Mouse (Mus musculus): ENCODE results near the gene Wnt5a. TPM values are rescaled to one million over a fixed set of nuclear protein-coding genes. Genes with fewer than 3 reads are reported as not detected.

Gene Wnt5a
- polyA plus RNA-seq, 1 experiment from 2014 or later: 17.3 TPM

DNA sequence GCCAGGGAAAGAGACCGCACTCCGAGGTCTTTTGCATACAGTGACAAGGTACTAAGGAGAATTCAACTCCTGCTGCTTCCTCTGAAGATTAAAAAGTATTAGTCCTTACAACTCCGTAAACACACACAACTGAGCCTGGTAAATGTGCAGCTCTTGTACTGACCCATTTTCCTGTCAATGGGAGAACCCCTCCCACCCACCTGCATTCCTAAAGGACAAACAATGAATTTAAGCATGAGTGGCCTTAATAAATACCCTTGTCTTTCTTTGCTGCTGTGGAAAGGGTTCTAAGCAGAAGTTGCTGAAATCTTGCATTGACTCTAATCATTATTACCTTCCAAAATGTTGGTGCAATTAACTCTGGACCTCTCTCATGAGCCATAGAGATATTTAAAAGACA, 27.8 kb upstream of the Wnt5a start:
- 25% methylated on average over 3 of the region's 3 CpGs for WGBS
- DNase-seq (ENCODE audit: low spot score): peak; percentile 13
- H3K36me3 ChIP-seq (ENCODE audit: control insufficient read depth, insufficient read depth, low read length): no peaks in the 10 kb centered on the region

DNA sequence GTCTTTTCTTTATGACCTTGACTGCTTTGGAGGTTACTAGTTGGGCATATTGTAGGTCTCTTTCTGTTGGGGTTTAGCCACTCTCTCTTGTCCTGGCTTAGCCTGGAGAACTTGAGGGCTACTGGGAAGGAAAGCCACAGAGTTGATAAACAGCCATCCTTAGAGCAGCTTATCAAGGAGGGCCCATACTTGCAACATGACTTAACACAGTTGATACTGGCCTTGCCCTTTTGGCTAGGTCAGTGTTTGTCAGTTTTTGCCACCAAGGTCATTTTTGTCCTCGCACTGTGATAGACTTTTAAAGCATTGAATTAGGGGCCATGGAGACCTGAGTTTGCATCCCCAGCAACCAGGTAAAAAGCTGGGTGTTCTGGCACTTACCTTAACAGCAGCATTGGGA, 23.7 kb upstream of the Wnt5a start:
- DNase-seq (ENCODE audit: low spot score) (peak; percentile 17), ATAC-seq (replicated peaks; ENCODE audit: low FRiP score) (no peak)
- no peaks in the 10 kb centered on the region for H3K36me3 ChIP-seq (ENCODE audit: control insufficient read depth, insufficient read depth, low read length)
- H3K9me3 ChIP-seq (ENCODE audit: control insufficient read depth, low read length): no peaks in the 10 kb centered on the region
- no peak overlapping the region for H3K4me3 ChIP-seq (ENCODE audit: low read depth, low read length)
- H3K27ac ChIP-seq (ENCODE audit: low read depth, low read length): no peak overlapping the region
- 0 out of 2 replicates have a peak, but pooled peaks cover 2% of the 10 kb centered on the region for H3K4me1 ChIP-seq (replicated peaks; ENCODE audit: control insufficient read depth, insufficient read depth, low read length)
- no peak overlapping the region for H3K4me2 ChIP-seq (ENCODE audit: low read depth, low read length, severe bottlenecking)
- WGBS: 94% methylated on average over 1 of the region's 1 CpGs
- H3K27me3 ChIP-seq (ENCODE audit: control insufficient read depth, insufficient read depth, low read length): no peaks in the 10 kb centered on the region
- no peak overlapping the region for H3K9ac ChIP-seq (ENCODE audit: low read length)

More for the DNA sequence above, 27.8 kb upstream of the Wnt5a start:
- Histone ChIP-seq H3K9ac (ENCODE audit: low read length) (no peak overlapping the region), H3K9me3 (ENCODE audit: control insufficient read depth, low read length) (no peaks in the 10 kb centered on the region), H3K4me3 (ENCODE audit: low read depth, low read length) (no peak overlapping the region), H3K4me2 (ENCODE audit: low read depth, low read length, severe bottlenecking) (no peak overlapping the region), H3K27ac (ENCODE audit: low read depth, low read length) (no peak overlapping the region), H3K27me3 (ENCODE audit: control insufficient read depth, insufficient read depth, low read length) (no peaks in the 10 kb centered on the region), H3K4me1 (replicated peaks; ENCODE audit: control insufficient read depth, insufficient read depth, low read length) (peaks cover 2% of the 10 kb centered on the region; the same call in 1 of the 2 replicates)
- no peak for ATAC-seq (replicated peaks; ENCODE audit: low FRiP score)

- ATAC-seq (replicated peaks; ENCODE audit: low FRiP score) (no peak), DNase-seq (ENCODE audit: low spot score) (no peak)
- 90% methylated on average over 4 of the region's 4 CpGs for WGBS
Measured at GRCm38 (mm10) chr14:28493806-28494205, 10.7 kb upstream of the Wnt5a start.

GRCm38 (mm10) chr14:28494273-28494672, 10.3 kb upstream of the Wnt5a start:
- no peak overlapping the region for H3K4me2 ChIP-seq (ENCODE audit: low read depth, low read length, severe bottlenecking)
- no peaks in the 10 kb centered on the region for H3K27me3 ChIP-seq (ENCODE audit: control insufficient read depth, insufficient read depth, low read length)
- no peak overlapping the region for H3K4me3 ChIP-seq (ENCODE audit: low read depth, low read length)
- ATAC-seq (replicated peaks; ENCODE audit: low FRiP score): no peak
- no peaks in the 10 kb centered on the region for H3K9me3 ChIP-seq (ENCODE audit: control insufficient read depth, low read length)
- no peaks in the 10 kb centered on the region for H3K4me1 ChIP-seq (replicated peaks; ENCODE audit: control insufficient read depth, insufficient read depth, low read length)
- no peak for DNase-seq (ENCODE audit: low spot score)
- 93% methylated on average over 5 of the region's 5 CpGs for WGBS
- no peaks in the 10 kb centered on the region for H3K36me3 ChIP-seq (ENCODE audit: control insufficient read depth, insufficient read depth, low read length)
- no peak overlapping the region for H3K9ac ChIP-seq (ENCODE audit: low read length)
- no peak overlapping the region for H3K27ac ChIP-seq (ENCODE audit: low read depth, low read length)

More at GRCm38 (mm10) chr14:28493806-28494205, 10.7 kb upstream of the Wnt5a start:
- Histone ChIP-seq H3K9me3 (ENCODE audit: control insufficient read depth, low read length) (no peaks in the 10 kb centered on the region), H3K36me3 (ENCODE audit: control insufficient read depth, insufficient read depth, low read length) (no peaks in the 10 kb centered on the region), H3K4me2 (ENCODE audit: low read depth, low read length, severe bottlenecking) (no peak overlapping the region), H3K4me3 (ENCODE audit: low read depth, low read length) (no peak overlapping the region), H3K27ac (ENCODE audit: low read depth, low read length) (no peak overlapping the region), H3K4me1 (replicated peaks; ENCODE audit: control insufficient read depth, insufficient read depth, low read length) (no peaks in the 10 kb centered on the region), H3K9ac (ENCODE audit: low read length) (no peak overlapping the region), H3K27me3 (ENCODE audit: control insufficient read depth, insufficient read depth, low read length) (no peaks in the 10 kb centered on the region)

DNA sequence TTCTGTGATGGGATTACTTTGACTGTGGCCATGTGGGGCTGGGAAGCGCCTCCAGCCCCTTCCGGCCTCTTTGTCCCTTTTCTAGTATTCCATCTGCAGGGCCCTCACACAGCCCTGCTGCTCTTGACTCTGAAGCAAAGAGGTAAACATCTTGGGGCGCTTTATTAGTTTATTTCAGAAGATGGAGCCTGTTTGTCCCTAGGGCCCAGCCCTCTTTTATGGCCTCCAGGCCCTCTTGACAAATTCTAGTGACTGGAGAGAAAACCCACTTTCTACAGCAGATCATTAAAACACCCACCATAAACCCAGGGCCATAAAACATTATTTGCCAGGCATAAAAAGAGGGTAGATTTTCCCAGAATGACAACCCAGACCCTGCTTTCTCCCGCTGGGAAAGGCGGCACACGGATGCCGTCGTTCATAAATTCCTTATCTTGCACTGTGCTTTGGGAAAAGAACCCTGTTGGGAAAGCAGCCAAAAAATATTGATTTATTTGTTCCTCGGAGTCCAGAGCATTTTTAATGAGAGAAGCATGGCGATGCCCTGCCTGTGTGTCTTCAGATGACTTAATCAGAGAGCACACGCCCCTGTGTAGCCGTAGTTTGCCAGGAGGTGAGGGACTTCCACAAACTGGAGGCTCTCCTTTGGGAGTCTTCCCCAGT, 3.2 kb upstream of the Wnt5a start:
- Histone ChIP-seq H3K27ac (ENCODE audit: low read depth, low read length) (no peak overlapping the region), H3K4me1 (replicated peaks; ENCODE audit: control insufficient read depth, insufficient read depth, low read length) (peaks cover 7% of the 10 kb centered on the region; the same call in 1 of the 2 replicates), H3K4me3 (ENCODE audit: low read depth, low read length) (no peak overlapping the region), H3K9ac (ENCODE audit: low read length) (no peak overlapping the region), H3K9me3 (ENCODE audit: control insufficient read depth, low read length) (no peaks in the 10 kb centered on the region), H3K27me3 (ENCODE audit: control insufficient read depth, insufficient read depth, low read length) (peaks cover 4% of the 10 kb centered on the region; the same call in 1 of the 2 replicates), H3K4me2 (ENCODE audit: low read depth, low read length, severe bottlenecking) (no peak overlapping the region), H3K36me3 (ENCODE audit: control insufficient read depth, insufficient read depth, low read length) (no peaks in the 10 kb centered on the region)
- no peak for ATAC-seq (replicated peaks; ENCODE audit: low FRiP score)
- no peak for DNase-seq (ENCODE audit: low spot score)
- WGBS: 86% methylated on average over 12 of the region's 12 CpGs

DNA sequence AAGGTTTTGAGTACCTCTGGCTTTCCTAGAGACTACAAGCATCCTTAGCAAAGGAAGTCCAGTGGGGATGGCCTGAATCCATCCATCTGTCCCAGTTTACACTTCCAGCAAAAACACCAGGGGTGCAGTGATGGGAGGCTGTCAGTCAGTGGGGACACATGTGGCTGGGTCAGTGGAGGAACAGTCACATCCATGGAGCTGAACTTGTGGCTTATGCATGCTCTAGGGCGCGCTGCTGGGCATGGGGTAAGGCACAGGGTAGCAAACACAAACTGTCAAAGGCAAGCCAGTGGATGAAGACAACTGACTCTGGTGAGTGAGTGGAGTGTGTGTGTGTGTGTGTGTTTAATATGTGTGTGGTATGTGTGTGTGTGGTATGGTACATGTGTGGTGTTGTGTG, 1.3 kb upstream of the Wnt5a start:
- no peak for DNase-seq (ENCODE audit: low spot score)
- Histone ChIP-seq H3K4me2 (ENCODE audit: low read depth, low read length, severe bottlenecking) (no peak overlapping the region), H3K27me3 (ENCODE audit: control insufficient read depth, insufficient read depth, low read length) (peaks cover 14% of the 10 kb centered on the region), H3K9ac (ENCODE audit: low read length) (no peak overlapping the region), H3K9me3 (ENCODE audit: control insufficient read depth, low read length) (no peaks in the 10 kb centered on the region), H3K27ac (ENCODE audit: low read depth, low read length) (no peak overlapping the region), H3K36me3 (ENCODE audit: control insufficient read depth, insufficient read depth, low read length) (no peaks in the 10 kb centered on the region), H3K4me3 (ENCODE audit: low read depth, low read length) (no peak overlapping the region), H3K4me1 (replicated peaks; ENCODE audit: control insufficient read depth, insufficient read depth, low read length) (peaks cover 7% of the 10 kb centered on the region; the same call in 1 of the 2 replicates)
- ATAC-seq (replicated peaks; ENCODE audit: low FRiP score): no peak
- WGBS: 89% methylated on average over 2 of the region's 2 CpGs

DNA sequence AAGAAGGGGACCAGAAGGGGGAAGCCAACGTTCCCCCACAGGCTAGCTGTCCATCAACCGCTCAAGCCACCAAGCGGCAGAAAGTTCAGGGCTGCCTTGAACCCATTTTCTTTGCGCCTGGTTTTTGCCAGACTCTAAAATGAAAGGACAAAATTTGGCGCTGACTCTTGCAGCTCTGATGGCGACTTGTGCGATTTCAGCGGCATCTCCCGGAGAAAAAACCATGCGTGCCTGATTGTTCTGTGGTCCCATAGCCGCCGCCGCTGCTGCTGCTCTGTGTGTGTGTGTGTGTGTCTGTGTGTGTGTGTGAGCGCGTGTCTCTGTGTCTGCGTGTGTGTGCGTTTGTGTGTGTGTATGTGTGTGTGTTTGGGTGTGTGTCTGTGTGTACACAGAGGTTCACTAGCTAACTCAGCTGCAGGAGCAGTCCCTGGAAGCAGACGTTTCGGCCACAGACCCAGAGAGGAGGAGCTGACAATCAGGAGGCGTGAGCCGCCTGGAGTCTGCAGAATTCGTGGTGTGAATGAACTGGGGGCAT, 568 bp downstream of the Wnt5a start:
- peak overlapping the region; percentile 85 for H3K4me2 ChIP-seq (ENCODE audit: low read depth, low read length, severe bottlenecking)
- ATAC-seq (replicated peaks; ENCODE audit: low FRiP score) (peak; percentile 28), DNase-seq (ENCODE audit: low spot score) (peak; percentile 81)
- H3K27ac ChIP-seq (ENCODE audit: low read depth, low read length): peak overlapping the region; percentile 72
- peaks cover 13% of the 10 kb centered on the region; the same call in 1 of the 2 replicates for H3K4me1 ChIP-seq (replicated peaks; ENCODE audit: control insufficient read depth, insufficient read depth, low read length)
- peak overlapping the region; percentile 76 for H3K9ac ChIP-seq (ENCODE audit: low read length)
- H3K36me3 ChIP-seq (ENCODE audit: control insufficient read depth, insufficient read depth, low read length): no peaks in the 10 kb centered on the region
- H3K4me3 ChIP-seq (ENCODE audit: low read depth, low read length): peak overlapping the region; percentile 59
- H3K9me3 ChIP-seq (ENCODE audit: control insufficient read depth, low read length): no peaks in the 10 kb centered on the region
- WGBS: under 1% methylated on average over 22 of the region's 22 CpGs
- peaks cover 20% of the 10 kb centered on the region for H3K27me3 ChIP-seq (ENCODE audit: control insufficient read depth, insufficient read depth, low read length)

DNA sequence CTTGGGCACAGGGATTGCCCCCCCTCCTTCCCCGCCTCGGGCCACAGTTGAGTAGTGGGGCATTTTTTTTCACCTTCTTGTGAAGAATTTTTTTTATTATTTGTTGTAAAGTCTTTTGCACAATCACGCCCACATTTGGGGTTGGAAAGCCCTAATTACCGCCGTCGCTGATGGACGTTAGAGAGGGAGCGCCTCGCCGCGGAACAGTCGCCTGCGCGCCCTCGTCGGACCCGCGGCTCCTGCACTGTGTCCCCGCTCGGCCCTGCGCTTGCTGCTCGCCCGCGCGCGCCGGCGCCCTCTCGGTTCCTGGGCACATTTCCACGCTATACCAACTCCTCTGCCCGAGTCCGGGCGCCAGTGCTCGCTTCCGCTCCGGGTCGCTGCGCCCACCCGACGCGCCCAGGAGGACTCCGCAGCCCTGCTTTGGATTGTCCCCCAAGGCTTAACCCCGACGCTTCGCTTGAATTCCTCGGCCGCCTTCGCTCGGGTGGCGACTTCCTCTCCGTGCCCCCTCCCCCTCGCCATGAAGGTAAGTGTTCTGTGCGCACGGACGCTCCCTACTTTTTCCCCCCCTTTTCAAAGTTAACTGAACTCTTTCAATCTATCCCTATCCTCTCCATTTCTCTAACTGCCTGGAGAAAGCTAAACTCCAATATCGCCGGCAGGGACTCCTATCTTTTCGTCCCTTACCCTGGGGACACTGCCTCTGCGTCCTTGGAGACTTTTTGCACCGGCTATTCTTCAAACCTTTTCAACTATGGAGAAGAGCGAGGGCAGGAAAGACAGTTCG, 1.2 kb downstream of the Wnt5a start:
- no peaks in the 10 kb centered on the region for H3K9me3 ChIP-seq (ENCODE audit: control insufficient read depth, low read length)
- DNase-seq (ENCODE audit: low spot score) (peak; percentile 79), ATAC-seq (replicated peaks; ENCODE audit: low FRiP score) (peak; percentile 37)
- peak overlapping the region; percentile 59 for H3K4me3 ChIP-seq (ENCODE audit: low read depth, low read length)
- peak overlapping the region; percentile 76 for H3K9ac ChIP-seq (ENCODE audit: low read length)
- peaks cover 15% of the 10 kb centered on the region; the same call in 1 of the 2 replicates for H3K4me1 ChIP-seq (replicated peaks; ENCODE audit: control insufficient read depth, insufficient read depth, low read length)
- H3K27me3 ChIP-seq (ENCODE audit: control insufficient read depth, insufficient read depth, low read length): peaks cover 21% of the 10 kb centered on the region
- H3K4me2 ChIP-seq (ENCODE audit: low read depth, low read length, severe bottlenecking): peak overlapping the region; percentile 85
- WGBS: under 1% methylated on average over 55 of the region's 62 CpGs
- H3K36me3 ChIP-seq (ENCODE audit: control insufficient read depth, insufficient read depth, low read length): no peaks in the 10 kb centered on the region
- H3K27ac ChIP-seq (ENCODE audit: low read depth, low read length): peak overlapping the region; percentile 72
